Mouse (Mus musculus): ENCODE data around the gene Adcy1.

Adcy1 gene

DNA sequence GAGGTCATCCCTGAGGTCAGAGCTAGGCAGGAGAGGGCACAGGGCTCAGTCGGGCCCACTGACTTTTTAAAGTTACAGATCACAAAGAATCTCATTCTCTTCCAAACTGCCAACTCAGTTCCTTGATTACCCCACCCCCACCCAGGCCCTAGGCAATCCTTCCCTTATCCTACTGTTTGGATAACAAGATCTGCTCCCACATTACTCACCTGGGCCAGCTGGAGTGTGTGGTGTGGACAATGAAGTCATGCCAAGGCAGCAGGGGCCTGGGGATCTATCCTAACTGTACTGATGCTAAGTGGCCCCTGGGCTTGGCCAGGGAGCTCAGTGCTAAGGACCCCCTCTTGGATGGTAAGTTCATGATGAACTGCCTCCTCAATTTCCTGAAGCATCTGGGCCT, 121.1 kb downstream of the Adcy1 start:
- no peak for DNase-seq (ENCODE audit: low spot score)

DNA sequence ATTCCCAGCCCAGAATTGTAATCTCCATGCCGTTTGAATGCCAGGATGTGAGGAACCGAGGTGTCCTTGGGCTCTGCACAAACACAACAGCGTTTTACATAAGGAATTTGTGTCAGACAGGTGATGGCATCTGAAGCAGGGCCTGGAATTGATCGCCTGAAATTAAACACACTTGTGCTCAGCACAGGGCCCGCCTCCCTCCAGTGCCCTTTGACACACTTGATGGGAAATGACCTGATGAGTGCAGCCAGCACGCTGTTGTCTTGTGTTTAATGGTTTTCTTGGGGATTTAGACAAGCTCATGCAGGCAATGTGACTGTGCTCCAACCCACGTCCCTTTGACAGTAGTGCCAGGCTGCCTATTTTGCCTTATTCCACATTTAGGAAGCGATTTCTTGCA, 124.2 kb downstream of the Adcy1 start:
- no peak for DNase-seq (ENCODE audit: low spot score)

DNA sequence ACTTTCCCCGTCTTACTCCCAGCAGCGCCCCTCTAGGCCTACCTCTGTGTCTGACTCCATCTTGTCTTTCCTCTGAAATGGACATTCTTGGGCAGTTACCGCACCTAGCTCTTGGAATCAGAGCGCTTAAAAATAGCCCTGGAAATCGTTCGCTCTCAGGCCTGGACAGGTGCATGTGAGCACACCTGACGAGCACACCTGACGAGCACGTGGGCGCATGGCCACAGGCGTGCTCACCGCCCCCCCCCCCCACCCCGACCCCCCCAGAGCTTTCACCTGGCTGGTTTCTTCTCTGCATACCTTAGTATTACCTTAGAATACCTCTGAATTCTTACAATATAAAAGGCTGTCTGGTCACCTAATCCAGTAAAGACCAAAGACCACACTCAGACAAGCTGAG, 125.2 kb downstream of the Adcy1 start, which contains the start of gene Gm11985:
Gene Gm11985, minus strand, starts transcription at position 101 of the 400 bp plus-strand sequence.
- DNase-seq (ENCODE audit: low spot score) = no peak

DNA sequence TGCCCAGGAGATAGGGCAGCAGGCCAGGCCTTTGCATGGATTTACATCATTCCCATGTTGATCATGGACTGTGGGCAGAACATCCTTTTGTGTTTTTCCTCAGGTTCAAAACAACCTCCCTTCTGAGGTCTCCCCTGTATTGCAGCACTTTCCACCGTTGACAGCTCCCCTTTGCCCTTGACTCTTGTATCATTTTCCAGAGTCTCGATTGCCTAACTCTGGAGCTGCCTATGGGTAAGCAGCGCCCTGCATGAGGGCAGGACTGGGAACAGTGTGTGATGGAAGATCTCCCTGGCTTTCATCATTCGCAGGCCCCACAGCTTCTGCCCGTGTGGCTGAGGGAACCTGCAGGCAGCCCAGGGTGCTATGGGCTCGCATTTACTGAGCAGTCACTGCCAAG, 129.4 kb downstream of the Adcy1 start:
- no peak for DNase-seq (ENCODE audit: low spot score)

DNA sequence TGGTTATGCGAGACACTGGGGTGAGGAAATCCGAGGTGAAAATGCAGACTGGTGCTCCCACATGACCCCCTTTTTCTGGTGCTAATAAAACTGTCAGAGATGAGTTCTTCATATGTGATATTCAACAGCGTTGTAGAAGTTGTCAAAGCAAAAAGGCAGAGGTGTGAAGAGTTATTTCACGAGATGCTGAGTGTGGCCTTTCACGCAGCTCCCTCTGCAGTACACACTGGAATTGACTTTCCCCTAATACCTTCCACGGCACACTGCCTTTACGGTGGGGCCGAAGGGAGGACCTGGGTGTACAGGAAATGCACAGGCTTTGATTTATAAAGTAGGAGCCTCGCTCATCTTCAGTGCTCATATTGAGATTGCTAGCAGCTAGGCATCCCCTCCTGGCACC, 129.8 kb downstream of the Adcy1 start:
- no peak for DNase-seq (ENCODE audit: low spot score)

DNA sequence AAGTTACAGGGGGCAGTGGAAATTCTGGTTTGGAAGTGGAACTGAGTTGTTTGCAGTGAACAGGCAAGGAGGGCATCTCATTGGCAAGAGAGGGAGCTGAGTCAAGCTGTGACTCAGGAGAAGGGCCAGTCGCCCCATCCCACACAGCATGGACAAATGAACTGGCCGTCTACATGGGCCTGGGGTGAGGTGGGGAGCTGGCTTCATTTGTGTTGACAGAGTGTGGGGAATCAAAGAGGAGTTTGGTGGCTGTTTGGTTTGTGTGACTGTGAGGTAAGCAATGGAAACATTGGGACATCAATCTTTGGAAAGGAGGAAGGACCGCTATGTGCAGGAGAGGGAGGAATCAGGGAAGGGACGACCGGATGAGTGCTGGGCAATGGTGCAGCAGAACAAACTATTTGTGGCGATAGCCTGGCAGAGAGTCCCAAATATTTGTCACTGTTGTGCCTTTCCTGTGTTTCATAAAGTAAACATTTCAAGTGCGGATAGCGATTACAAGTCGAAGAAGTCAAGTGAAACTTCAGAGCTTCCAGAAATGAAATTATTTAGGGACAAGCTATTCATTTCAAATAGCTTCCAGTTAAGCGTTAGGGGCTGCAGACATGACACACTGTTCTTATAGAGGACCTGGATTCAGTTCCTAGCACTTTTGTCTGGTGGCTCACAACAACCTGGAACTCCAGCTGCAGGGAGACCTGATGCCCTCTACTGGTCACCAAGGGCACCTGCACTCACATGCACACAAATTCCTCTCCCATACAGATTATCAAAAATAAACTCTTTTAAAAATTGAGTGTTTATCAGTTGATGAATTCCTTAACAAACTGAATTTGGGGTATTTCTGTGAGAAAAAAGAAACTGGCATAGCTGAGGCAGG, 131.4 kb downstream of the Adcy1 start:
- no peak for DNase-seq (ENCODE audit: low spot score)

DNA sequence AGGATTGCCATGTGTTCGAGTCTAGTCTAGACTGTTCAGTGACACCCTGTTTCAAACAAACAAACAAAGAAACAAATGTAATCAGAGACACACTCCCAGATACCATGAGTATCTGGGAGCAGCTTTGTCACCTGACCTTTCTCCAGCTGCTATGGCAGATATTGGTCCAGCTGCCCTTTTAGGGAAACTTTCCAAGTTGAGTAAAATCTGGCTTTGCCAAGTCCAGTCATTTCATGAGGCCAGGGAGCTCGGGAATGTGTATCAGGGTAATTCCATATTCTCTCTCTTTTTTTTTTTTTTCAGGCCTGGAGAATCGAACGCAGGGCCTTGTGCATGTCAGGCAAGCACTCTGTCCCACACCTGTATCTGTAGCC, 132.0 kb downstream of the Adcy1 start:
- DNase-seq (ENCODE audit: low spot score) = no peak

DNA sequence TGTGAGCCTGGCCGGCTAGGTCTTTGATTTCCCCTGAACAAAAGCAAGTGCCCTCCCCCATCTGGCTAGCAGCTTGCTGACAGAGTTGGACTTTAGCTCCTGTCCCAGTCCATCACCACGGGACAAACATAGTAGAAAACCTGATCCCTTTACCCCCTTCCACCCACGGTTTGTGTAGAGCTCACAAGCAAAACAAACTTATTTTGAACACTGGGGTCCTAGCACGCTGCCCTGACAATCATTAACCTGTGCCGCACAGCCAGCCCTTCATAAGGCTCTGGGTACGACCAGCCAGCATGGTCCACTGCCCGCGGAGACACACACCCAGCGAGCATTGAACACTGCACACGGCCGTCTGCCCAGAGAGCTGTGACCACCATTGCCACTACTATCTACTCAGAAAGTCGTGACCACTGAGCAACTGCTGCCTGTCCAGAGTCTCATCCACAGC, 134.2 kb downstream of the Adcy1 start, which contains the start of gene Igfbp1:
Gene Igfbp1, plus strand, starts transcription at position 292 of the 451 bp plus-strand sequence.
- no peak for DNase-seq (ENCODE audit: low spot score)

DNA sequence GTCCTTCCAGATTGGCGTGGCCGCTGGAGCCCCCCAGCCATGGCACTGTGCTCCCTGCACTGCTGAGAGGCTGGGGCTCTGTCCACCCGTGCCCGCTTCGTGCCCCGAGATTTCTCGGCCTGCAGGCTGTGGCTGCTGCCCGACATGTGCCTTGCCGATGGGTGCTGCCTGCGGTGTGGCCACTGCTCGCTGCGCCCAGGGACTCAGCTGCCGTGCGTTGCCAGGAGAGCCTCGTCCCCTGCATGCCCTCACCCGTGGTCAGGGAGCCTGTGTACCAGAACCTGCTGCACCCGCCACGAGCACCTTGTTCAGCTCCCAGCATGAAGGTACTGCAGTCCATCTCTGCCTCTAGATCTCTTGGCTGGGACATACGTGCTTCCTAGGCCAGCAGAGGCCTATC, 134.7 kb downstream of the Adcy1 start:
- no peak for DNase-seq (ENCODE audit: low spot score)

DNA sequence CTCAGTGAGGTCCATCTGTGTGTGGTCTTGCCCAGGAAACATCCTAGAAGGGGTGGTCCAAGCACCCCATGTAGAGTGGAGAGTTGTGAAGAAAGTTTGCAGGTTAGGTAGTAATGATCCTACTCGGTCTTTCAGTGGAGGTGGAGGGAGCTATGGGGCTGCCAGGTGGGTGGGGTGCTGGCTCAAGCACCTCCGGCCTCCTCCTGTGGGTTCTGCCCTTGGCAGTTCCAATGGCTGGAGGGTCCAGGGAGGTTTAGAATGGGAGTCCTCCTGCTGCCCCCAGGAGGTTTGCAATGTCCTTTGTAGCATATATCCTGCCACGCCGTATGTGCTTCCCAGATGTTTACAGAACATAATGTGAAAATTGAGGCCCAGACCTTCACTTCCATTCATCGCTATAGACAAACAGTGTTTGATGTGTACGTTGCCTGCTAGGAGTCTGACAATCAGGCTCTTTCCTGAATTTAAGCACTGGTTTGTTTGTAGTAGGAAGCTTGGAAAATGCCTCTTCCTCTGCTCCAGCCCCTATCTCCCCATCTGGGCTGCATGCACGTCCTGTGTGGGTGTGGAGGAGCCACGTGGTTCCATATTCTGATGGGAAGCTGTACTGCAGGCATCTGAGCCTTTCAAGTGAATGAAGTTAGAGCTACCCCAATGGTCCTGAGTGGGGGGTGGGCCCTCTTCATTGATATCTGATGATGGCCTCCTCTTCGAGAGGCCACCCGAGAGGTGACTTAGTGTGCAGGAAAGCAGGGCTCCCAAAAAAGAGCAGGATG, 135.4 kb downstream of the Adcy1 start:
- no peak for DNase-seq (ENCODE audit: low spot score)

DNA sequence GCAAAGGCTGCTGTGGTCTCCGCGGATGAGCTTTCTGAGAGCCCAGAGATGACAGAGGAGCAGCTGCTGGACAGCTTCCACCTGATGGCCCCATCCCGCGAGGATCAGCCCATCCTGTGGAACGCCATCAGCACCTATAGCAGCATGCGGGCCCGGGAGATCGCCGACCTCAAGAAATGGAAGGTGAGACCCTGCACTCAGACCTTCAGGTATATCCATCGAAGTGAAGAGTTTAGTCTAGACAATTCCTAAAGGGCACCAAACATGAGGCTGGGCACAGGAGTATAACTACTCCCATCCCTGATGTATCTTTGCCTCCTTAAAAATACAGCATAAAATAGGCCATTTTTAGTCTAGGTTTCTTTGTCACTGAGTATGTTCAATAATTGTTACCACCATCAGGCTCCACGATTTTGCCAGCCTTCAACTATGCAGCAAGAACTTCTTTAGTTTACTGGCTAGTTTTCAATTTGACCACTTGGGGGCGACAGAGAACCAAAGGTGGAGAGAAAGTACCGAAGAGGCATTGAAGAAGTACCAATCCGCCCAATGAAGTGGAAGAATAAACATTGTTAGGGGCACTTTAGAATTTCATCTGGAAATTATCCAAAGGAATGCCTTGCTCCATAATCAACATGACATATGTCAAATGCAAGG, 136.6 kb downstream of the Adcy1 start:
- DNase-seq (ENCODE audit: low spot score) = peak; percentile 9

DNA sequence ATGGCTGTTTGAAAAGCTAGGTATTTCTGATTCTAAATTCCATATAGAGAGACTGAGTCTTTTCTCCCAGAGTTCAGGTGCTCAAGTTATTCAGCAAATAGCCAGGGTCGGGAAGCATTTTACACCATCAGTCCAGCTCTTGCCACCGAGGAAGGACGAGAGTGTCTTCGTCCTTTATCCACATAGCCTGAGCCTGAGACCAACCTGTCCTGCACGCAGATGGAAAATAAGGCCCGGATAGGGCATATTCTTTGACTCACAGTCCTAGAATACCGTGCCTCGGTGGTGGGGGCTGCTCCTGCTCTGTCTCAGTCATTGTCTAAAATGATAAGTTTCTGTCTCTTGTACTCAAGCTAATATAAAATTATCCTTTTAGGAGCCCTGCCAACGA, 137.1 kb downstream of the Adcy1 start:
- DNase-seq (ENCODE audit: low spot score) = no peak

DNA sequence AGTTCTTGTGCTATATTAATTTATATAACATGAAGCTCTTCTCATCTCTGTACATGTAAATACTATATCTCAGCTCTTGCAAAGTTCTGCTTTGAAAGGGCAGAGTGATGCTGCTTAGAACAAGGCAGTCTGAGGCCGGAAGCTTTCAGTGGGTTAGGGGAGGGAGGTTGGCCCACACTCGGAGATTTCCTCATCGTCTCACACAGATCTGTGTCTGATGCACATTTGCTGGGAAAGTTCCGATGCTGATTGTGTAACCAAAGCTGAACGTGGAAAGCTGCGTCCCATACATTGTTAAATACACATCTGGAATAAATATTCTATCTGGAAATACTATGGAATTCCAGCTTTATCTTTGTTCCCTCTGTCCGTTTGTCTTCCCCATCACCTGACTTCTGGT, 138.9 kb downstream of the Adcy1 start:
- no peak for DNase-seq (ENCODE audit: low spot score)

DNA sequence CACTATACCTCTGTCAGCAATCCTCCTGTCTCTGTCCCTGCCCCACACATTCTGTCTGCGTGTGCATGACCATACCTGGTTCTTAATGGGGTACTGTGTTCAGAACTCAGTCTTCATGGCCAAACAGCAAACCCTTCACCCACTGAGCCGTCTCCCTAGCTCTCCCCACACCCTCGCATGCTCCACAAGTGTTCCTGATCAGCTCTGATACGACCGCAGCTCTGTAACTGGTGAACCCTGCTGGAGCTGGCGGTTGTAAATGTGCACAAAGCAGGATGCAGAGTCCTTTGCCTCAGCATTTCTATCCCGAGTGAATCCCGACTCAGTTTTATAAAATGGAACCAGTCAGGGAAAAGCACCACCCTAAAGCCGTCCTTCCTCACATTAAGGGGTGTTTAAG, 140.6 kb downstream of the Adcy1 start:
- DNase-seq (ENCODE audit: low spot score) = no peak

DNA sequence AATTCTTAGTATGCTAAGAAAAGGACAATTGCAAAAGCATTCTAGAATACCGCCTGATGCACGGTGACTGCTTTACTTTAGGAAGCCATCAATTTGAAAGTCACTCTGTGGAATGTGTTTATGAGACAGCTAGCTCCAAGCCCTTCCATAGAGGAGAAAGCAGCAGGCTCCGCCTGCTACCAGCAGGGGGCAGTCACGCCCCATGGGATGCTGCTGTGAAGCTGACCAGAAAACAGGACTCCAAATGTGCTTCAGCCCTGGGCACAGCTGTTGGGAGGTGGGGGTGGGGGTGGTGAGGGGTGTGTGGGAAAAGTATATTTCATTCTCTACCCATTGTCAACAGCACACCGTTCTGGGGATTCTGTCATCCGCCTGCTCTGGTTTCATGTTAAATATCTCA, 147.1 kb downstream of the Adcy1 start:
- no peak for DNase-seq (ENCODE audit: low spot score)

DNA sequence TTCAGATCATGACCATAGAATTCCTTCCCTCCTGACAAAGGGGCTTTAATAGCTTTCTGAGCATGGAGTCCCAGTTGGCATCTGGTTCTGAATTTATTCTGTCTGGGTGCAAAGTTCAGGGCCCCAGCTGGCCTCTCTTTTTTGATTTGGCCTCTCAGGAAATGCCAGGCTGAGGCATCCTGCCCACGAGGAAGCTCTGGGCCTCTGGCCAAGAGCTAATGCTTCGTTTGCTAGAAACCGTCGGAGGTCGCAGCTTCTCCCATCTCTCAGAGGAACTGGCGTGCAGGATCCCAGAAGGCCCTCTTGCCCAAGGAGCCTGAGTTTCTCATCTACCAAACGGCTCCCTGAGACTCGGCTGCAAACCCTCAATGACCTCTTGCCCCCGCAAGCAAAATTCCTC, 147.9 kb downstream of the Adcy1 start:
- DNase-seq (ENCODE audit: low spot score) = no peak

DNA sequence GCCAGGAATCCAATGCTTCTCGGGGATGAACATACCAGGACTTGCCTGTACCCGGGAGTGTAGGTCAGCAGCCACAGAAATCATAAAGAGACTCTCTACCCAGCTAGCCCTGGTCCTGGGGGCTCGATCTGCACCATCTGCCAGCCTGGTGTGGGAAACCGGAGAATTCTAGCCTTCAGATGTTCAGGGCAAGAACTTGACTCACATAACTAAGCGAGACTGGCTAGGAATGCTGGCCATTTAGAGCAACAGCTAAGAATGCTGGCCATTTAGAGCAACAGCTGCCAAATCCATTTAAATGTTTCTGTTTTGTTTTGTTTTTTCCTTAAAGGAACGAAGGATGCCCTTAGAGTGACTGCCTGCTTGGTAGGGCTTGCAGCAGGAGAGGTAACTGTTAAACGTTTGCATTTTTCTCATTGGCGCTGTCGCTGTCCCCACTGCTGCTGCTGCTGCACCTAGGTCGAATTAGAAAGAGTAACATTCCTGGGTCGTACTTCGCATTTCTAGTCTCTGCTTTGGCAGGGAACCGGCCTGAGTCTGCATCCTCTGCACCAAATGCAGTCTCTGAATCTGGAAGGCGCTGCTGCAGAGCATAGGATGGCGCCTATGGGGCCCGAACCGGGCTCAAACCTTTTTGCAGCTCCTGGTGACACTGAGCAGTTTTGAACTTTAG, 149.0 kb downstream of the Adcy1 start:
- no peak for DNase-seq (ENCODE audit: low spot score)

DNA sequence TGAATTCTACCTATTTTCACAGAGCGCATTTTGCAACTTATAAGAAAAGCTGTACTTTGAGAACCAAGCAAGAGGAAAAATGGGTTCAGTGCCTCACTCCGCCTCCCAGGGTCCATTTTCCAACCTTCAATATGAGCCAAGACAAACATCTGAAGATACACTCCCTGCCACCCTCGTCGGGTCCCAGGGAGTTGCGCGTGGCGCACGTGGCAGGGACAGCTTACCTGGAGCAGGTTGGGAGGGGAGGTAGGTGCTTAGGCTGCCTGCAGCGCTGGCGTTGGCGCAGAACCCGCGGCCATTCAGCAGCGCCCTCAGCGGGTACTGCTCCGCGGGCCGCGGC, 149.8 kb downstream of the Adcy1 start:
- no peak for DNase-seq (ENCODE audit: low spot score)

DNA sequence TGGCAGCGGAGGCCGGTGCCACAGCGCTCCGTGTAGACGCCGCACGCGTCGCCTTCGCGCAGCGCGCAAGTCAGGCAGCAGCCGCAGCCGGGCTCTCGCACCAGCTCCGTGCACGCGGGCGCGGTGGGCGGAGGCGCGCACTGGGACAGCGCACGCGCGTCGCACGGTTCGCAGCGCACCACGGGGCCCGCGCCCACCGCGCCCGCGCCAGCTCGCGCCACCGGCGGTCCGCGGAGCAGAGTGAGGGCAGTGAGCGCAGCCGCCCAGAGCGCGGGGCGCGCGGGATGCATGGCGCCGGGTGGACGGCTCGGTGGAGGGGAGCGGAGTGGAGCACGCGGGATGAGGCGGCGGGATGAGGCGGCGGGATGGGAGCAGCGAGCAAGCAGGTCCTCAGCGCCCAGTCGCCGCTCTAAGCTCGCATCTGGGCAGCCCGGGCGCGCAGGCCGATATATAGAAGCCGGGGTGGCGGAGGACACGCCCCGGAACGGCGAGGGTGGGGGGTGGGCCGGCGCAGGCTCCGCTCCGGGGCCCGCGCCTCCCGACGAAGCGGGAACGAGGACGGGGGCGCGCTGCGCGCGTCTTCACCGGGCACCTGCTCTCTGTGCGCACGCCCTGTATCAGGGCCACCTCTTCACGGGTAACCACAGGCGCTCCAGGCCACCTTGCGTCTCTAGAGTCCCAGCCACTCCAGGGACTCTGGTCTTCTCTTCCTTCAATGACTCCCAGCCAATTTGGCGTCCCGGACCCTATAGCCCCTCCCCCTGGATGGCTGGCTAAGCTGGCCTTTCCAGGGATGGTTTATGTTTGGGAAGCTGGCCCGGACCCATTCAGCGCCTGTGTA, 150.4 kb downstream of the Adcy1 start, which contains the start of gene Igfbp3:
Gene Igfbp3, minus strand, starts transcription at position 423 of the 841 bp plus-strand sequence.
- no peak for DNase-seq (ENCODE audit: low spot score)

DNA sequence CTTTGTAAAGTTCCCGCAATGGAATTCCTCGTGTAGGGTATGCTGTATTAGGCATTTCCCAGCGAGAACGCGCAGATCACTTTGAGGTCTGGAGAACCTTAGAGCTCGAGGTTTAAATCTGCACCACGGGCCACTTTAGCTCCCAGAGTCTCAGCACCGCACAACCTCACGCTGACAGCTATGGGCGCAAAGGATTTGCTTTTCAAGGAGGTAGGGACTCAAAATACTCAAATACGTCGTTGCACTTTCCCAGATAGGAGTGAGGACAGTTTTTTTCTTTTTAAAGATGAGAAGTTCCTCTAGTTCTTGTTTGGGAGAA, 151.0 kb downstream of the Adcy1 start:
- no peak for DNase-seq (ENCODE audit: low spot score)

DNA sequence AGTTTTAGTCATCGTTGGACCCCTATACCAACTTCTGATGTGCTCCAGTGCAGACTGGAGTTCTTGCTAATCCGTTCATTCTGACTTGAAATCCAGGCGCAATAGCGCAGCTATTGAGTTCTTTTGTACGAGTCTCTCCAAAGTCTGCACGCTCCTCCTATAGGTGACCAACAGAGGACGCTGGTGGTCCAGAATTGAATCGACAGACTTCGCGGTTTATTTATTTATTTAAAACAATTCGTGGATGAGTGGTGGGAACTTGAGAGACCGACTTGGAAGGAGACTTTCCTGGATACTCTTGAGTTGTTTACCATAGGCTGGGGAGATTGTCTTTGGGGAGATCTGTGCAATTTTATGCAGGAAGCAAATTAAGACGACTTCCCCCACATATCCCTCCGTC, 151.5 kb downstream of the Adcy1 start:
- DNase-seq (ENCODE audit: low spot score) = no peak

Measured in T-cell, adult 2 months (primary cell).